Mouse (Mus musculus) forebrain, embryonic 13.5 days (tissue): Measurements from ENCODE around the gene Isx. TPM values are rescaled to one million over a fixed set of nuclear protein-coding genes. Genes with fewer than 3 reads are reported as not detected.

Experiments used
- polyA plus RNA-seq: library from polyadenylated mRNA; unstranded; fragments of >200 nt; fragmentation: Nextera tagmentation; extraction: Ambion mirVana; gene quantifications from 2 replicates; pipeline ENCODE4 v1.2.1, GENCODE M21; 2015

Isx gene
- polyA plus RNA-seq, 1 experiment from 2014 or later, result not detected

Other genes with a start within 250 kb of the Isx start
- gene Hmgxb4, start 120.2 kb downstream of the Isx start, polyA plus RNA-seq, result 51.1 and 51.2 TPM in 2 replicates
- gene Tom1, start 160.5 kb downstream of the Isx start, polyA plus RNA-seq, result 16.9 and 20.1 TPM in 2 replicates
- gene Hmox1, start 220.4 kb downstream of the Isx start, polyA plus RNA-seq, result 11.3 and 12.8 TPM in 2 replicates
- gene Mcm5, start 236.4 kb downstream of the Isx start, polyA plus RNA-seq, result 132 and 151 TPM in 2 replicates